Mouse (Mus musculus) bone marrow macrophage, adult 2 months (primary cell): ENCODE measurements around the gene Pfpl. TPM values are rescaled to one million over a fixed set of nuclear protein-coding genes. Genes with fewer than 3 reads are reported as not detected.

Experiments
- H3K27ac ChIP-seq: 2 replicates; pipeline ENCODE4 v1.5.1; 2012; ENCODE audit warnings: low read depth, low read length; ENCODE audit not compliant: insufficient read depth
- H3K4me1 ChIP-seq: 2 replicates; pipeline ENCODE4 v1.6.1; 2012; ENCODE audit warnings: low read length; ENCODE audit not compliant: control insufficient read depth, insufficient read depth
- H3K4me3 ChIP-seq: 2 replicates; pipeline ENCODE4 v1.5.1; 2012; ENCODE audit warnings: mild to moderate bottlenecking, low read length, moderate library complexity; ENCODE audit not compliant: insufficient read depth
- CTCF ChIP-seq: IDR thresholded peaks from 2 replicates; pipeline ENCODE4 v1.5.1; 2012; ENCODE audit warnings: low read depth, mild to moderate bottlenecking, low read length, moderate library complexity
- POLR2A ChIP-seq: IDR thresholded peaks from 2 replicates; pipeline ENCODE4 v1.6.1; 2012; ENCODE audit warnings: mild to moderate bottlenecking, low read depth, low read length, borderline replicate concordance
- polyA plus RNA-seq: library from polyadenylated mRNA; stranded (reverse); fragments of >200 nt; gene quantifications from 2 replicates; pipeline ENCODE4 v1.2.4, GENCODE M21; 2012; ENCODE audit not compliant: missing spikeins, insufficient read depth, insufficient read length

Pfpl gene
- polyA plus RNA-seq, 1 experiment: not detected

DNA sequence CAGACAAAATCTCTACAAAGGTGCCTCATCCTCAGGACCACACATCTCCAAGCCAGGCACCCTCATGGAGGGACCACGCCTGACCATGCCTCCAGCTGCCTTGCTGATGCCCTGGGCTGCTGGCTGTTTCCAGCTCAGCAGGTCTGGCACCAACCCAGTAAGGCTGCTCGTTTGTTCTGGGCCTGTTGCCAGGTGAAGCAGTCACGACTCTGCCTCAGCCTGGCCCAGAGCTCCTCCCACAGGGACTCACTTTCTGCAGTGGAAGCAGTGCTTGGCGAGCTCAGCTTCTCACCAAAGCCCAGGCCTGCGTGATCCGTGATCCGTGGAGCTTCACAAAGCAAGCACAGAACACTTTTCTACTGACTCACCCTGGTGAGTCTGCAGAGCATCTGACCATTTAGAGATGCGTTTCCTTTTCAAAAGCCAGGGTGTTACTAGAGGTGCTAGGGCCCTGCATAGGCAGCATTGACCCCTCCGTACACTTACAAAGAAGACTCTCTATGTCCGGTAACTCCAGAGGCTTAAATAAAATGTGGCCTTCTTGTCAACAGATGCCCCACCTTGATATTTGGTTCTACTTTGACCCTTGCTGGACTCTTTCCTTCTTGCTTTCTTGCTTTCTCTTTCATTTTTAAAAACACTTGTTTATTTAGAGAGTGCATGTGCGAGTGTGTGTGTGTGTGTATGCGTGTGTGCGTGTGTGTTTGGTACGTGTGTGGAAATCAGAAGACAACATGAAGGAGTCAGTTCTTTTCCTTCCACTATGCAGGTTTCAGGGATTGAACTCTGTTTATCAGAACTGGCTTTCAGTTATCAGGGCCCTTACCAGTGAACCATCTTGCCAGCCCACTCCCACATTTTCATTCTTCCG lies 47.9 kb downstream of the Pfpl start:
- H3K4me3 ChIP-seq: peak overlapping the region; percentile 41
- peak overlapping the region; percentile 65 for H3K27ac ChIP-seq
- peaks cover 71% of the 10 kb centered on the region for H3K4me1 ChIP-seq
- TF ChIP-seq CTCF (no peak), POLR2A (no peak)

DNA sequence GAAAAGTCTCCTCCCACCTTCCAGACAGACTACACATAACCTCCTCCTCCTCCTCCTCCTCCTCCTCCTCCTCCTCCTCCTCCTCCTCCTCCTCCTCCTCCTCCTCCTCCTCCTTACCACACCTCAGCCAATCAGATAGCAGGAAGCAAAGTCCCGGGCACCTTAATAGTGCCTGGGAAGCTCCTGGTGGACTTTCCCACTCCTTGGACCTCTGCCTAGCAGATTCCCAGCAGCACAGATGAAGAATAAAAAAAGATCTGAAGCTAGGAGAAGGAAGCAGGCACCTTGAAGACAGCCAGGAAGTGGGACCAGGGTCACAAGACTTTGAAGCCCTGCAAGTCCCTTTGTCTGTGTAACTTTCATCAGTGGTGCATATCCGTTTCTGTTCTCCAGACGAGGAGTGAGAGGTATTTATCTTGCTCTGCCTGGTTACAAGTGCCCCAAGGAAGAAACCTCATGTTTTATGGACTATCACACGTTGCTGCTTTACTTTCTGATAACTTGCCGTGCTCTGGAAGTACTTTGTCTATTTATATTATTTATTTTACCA lies 49.1 kb downstream of the Pfpl start:
- TF ChIP-seq POLR2A (no peak), CTCF (no peak)
- no peak overlapping the region for H3K4me3 ChIP-seq
- H3K27ac ChIP-seq: no peak overlapping the region
- peaks cover 61% of the 10 kb centered on the region for H3K4me1 ChIP-seq

DNA sequence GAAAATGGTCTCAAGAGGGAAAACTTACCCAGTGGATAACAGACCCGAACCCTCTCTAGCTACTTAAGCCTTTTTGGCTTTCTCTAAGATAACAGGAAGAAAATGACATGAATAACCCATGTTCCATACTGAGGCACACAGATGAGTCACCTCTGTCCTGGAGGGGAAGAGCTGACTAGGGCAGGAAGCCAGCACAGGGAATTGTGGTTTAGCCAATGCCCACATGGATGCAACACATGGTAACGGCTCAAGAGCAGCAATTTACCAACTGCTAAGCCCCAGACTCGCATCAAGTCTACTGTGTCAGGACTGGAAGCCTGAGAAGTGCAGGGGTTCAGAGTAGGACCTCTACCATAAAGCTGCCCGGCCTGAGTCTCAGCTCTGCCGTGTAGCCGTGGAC lies 50.7 kb downstream of the Pfpl start:
- Histone ChIP-seq H3K27ac (peak overlapping the region; percentile 26; the same call in 1 of the 2 replicates), H3K4me3 (no peak overlapping the region), H3K4me1 (peaks cover 48% of the 10 kb centered on the region)
- TF ChIP-seq CTCF: no peak
- TF ChIP-seq POLR2A: no peak

Other genes starting within 250 kb of the Pfpl start
- not detected in 2 replicates for gene Olfr1431, start 227.3 kb upstream of the Pfpl start, polyA plus RNA-seq
- gene Olfr1432, start 195.3 kb upstream of the Pfpl start, polyA plus RNA-seq: not detected in 2 replicates
- not detected in 2 replicates for gene Olfr262, start 186.2 kb upstream of the Pfpl start, polyA plus RNA-seq
- gene Olfr235, start 166.9 kb upstream of the Pfpl start, polyA plus RNA-seq: not detected in 2 replicates
- gene Olfr1434, start 148.1 kb upstream of the Pfpl start, polyA plus RNA-seq: not detected in 2 replicates
- gene Olfr1436, start 128.8 kb upstream of the Pfpl start, polyA plus RNA-seq: not detected in 2 replicates
- gene Olfr1437, start 102.8 kb upstream of the Pfpl start, polyA plus RNA-seq: not detected in 2 replicates
- gene Olfr1438-ps1, start 92.0 kb upstream of the Pfpl start, polyA plus RNA-seq: 0.17 TPM in 1 of 2 replicates, not detected in the other
- not detected in 2 replicates for gene Olfr1440, start 40.6 kb upstream of the Pfpl start, polyA plus RNA-seq
- not detected in 2 replicates for gene Olfr1441, start 10.5 kb upstream of the Pfpl start, polyA plus RNA-seq
- gene Mpeg1, start 32.9 kb downstream of the Pfpl start, polyA plus RNA-seq: 2,155 and 2,361 TPM in 2 replicates
- gene Dtx4, start 73.5 kb downstream of the Pfpl start, polyA plus RNA-seq: 18.5 and 19.3 TPM in 2 replicates
- gene Fam111a, start 117.8 kb downstream of the Pfpl start, polyA plus RNA-seq: 101 and 108 TPM in 2 replicates
- gene Gm4952, start 172.1 kb downstream of the Pfpl start, polyA plus RNA-seq: not detected in 2 replicates
- gene Glyat, start 205.4 kb downstream of the Pfpl start, polyA plus RNA-seq: not detected in 2 replicates
- not detected in 2 replicates for gene Olfr1442, start 242.5 kb downstream of the Pfpl start, polyA plus RNA-seq